Mouse (Mus musculus) MEL (cell line): ENCODE results near the gene Nfe2l2. TPM values are rescaled to one million over a fixed set of nuclear protein-coding genes. Genes with fewer than 3 reads are reported as not detected.

Source experiments
- DNase-seq: peaks from one replicate; pipeline ENCODE4 v3.0.0; 2011; ENCODE audit warnings: low read depth, low spot score
- H3K27ac ChIP-seq: 2 replicates; pipeline ENCODE4 v1.5.1; 2012; ENCODE audit warnings: low read depth, mild to moderate bottlenecking, control low read depth, low read length, moderate library complexity; ENCODE audit not compliant: control insufficient read depth
- H3K27me3 ChIP-seq, 2 experiments: fragments of 150-350 bp in 1 of 2; sonication (generic) in 1 of 2; 2 replicates each; pipeline ENCODE4 v1.6.1; 2012; ENCODE audit warnings: low read length in 2 of 2, mild to moderate bottlenecking in 2 of 2, improper control_type of control experiment in 1 of 2, moderate library complexity in 1 of 2; ENCODE audit not compliant: insufficient read depth in 2 of 2, control insufficient read depth in 1 of 2
- H3K36me3 ChIP-seq, 2 experiments: 2 replicates each; pipeline ENCODE4 v1.6.1; 2012 to 2014; ENCODE audit warnings: low read length in 2 of 2, improper control_type of control experiment in 1 of 2, inconsistent platforms in 1 of 2, mild to moderate bottlenecking in 1 of 2; ENCODE audit not compliant: insufficient read depth in 2 of 2, control insufficient read depth in 1 of 2
- H3K4me1 ChIP-seq, 2 experiments: fragments of 150-350 bp in 1 of 2; sonication (generic) in 1 of 2; 2 replicates each; pipeline ENCODE4 v1.6.1; 2012; ENCODE audit warnings: low read length in 2 of 2, improper control_type of control experiment in 1 of 2, mild to moderate bottlenecking in 1 of 2; ENCODE audit not compliant: insufficient read depth in 2 of 2, control insufficient read depth in 1 of 2
- H3K4me3 ChIP-seq, 2 experiments: fragments of 150-350 bp in 1 of 2; sonication (generic) in 1 of 2; 2 replicates each; pipeline ENCODE4 v1.5.1; 2012; ENCODE audit warnings: low read depth in 2 of 2, low read length in 2 of 2, mild to moderate bottlenecking in 2 of 2, moderate library complexity in 2 of 2, control low read depth in 1 of 2, improper control_type of control experiment in 1 of 2; ENCODE audit not compliant: control insufficient read depth in 1 of 2, insufficient read depth in 1 of 2
- H3K79me2 ChIP-seq: 2 replicates; pipeline ENCODE4 v1.6.1; 2012; ENCODE audit warnings: mild to moderate bottlenecking, low read length, moderate library complexity; ENCODE audit not compliant: control insufficient read depth, poor library complexity, insufficient read depth
- H3K9ac ChIP-seq: 2 replicates; pipeline ENCODE4 v1.6.1; 2012; ENCODE audit warnings: low read depth, mild to moderate bottlenecking, control low read depth, low read length, moderate library complexity; ENCODE audit not compliant: control insufficient read depth, poor library complexity, severe bottlenecking
- H3K9me3 ChIP-seq: fragments of 150-350 bp; sonication (generic); replicated peaks from 2 replicates; pipeline ENCODE4 v1.6.1; 2012; ENCODE audit warnings: mild to moderate bottlenecking, low read length, improper control_type of control experiment, moderate library complexity; ENCODE audit not compliant: insufficient read depth
- BHLHE40 ChIP-seq: IDR thresholded peaks from 2 replicates; pipeline ENCODE4 v1.6.1; 2012; ENCODE audit warnings: low read depth, mild to moderate bottlenecking, inconsistent platforms, low read length, improper control_type of control experiment, borderline replicate concordance
- CHD1 ChIP-seq: IDR thresholded peaks from 2 replicates; pipeline ENCODE4 v1.6.1; 2012; ENCODE audit warnings: low read depth, mild to moderate bottlenecking, inconsistent platforms, low read length, improper control_type of control experiment
- CTCF ChIP-seq, 3 experiments: IDR thresholded peaks in 2 of 3; conservative IDR thresholded peaks in 1 of 3; 2 replicates each; pipeline ENCODE4 v1.5.1; 2011 to 2012; ENCODE audit warnings: low read length in 3 of 3, low read depth in 2 of 3, mild to moderate bottlenecking in 2 of 3, improper control_type of control experiment in 1 of 3, inconsistent platforms in 1 of 3, mixed read lengths in 1 of 3, moderate library complexity in 1 of 3; ENCODE audit not compliant: control insufficient read depth in 1 of 3, insufficient read depth in 1 of 3, poor library complexity in 1 of 3, severe bottlenecking in 1 of 3
- E2F4 ChIP-seq: IDR thresholded peaks from 2 replicates; pipeline ENCODE4 v1.6.1; 2011; ENCODE audit warnings: low read depth, low read length, improper control_type of control experiment, borderline replicate concordance
- ELF1 ChIP-seq: IDR thresholded peaks from 2 replicates; pipeline ENCODE4 v1.6.1; 2014; ENCODE audit warnings: low read depth, mild to moderate bottlenecking, inconsistent platforms, low read length, improper control_type of control experiment, moderate library complexity
- ETS1 ChIP-seq: IDR thresholded peaks from 2 replicates; pipeline ENCODE4 v1.6.1; 2012; ENCODE audit warnings: low read depth, mild to moderate bottlenecking, inconsistent platforms, low read length, improper control_type of control experiment, moderate library complexity
- GABPA ChIP-seq: IDR thresholded peaks from 2 replicates; pipeline ENCODE4 v1.6.1; 2012; ENCODE audit warnings: low read depth, mild to moderate bottlenecking, inconsistent platforms, low read length, improper control_type of control experiment, moderate library complexity
- HCFC1 ChIP-seq: IDR thresholded peaks from 2 replicates; pipeline ENCODE4 v1.6.1; 2012; ENCODE audit warnings: low read depth, mild to moderate bottlenecking, inconsistent platforms, low read length, improper control_type of control experiment, moderate library complexity
- JUND ChIP-seq: IDR thresholded peaks from 2 replicates; pipeline ENCODE4 v1.6.1; 2011; ENCODE audit warnings: low read depth, mild to moderate bottlenecking, improper control_type of control experiment, low read length
- KAT2A ChIP-seq: conservative IDR thresholded peaks from 2 replicates; pipeline ENCODE4 v1.6.1; 2012; ENCODE audit warnings: low read depth, low read length, improper control_type of control experiment, inconsistent platforms
- MAFK ChIP-seq: IDR thresholded peaks from 2 replicates; pipeline ENCODE4 v1.6.1; 2011; ENCODE audit warnings: low read depth, mild to moderate bottlenecking, low read length, improper control_type of control experiment, borderline replicate concordance
- MAX ChIP-seq: IDR thresholded peaks from 2 replicates; pipeline ENCODE4 v1.6.1; 2011; ENCODE audit warnings: low read length, improper control_type of control experiment
- MAZ ChIP-seq: IDR thresholded peaks from 2 replicates; pipeline ENCODE4 v1.6.1; 2012; ENCODE audit warnings: low read depth, mild to moderate bottlenecking, inconsistent platforms, low read length, improper control_type of control experiment
- MEF2A ChIP-seq: IDR thresholded peaks from 2 replicates; pipeline ENCODE4 v1.6.1; 2014; ENCODE audit warnings: low read depth, mild to moderate bottlenecking, inconsistent platforms, low read length, improper control_type of control experiment; ENCODE audit not compliant: poor library complexity, insufficient replicate concordance, severe bottlenecking; ENCODE audit errors: extremely low read depth
- MXI1 ChIP-seq: IDR thresholded peaks from 2 replicates; pipeline ENCODE4 v1.6.1; 2011; ENCODE audit warnings: mild to moderate bottlenecking, low read depth, low read length, improper control_type of control experiment
- MYB ChIP-seq: IDR thresholded peaks from 2 replicates; pipeline ENCODE4 v1.6.1; 2011; ENCODE audit warnings: mild to moderate bottlenecking, low read depth, low read length, improper control_type of control experiment
- MYC ChIP-seq: IDR thresholded peaks from 2 replicates; pipeline ENCODE4 v1.6.1; 2011; ENCODE audit warnings: low read depth, mild to moderate bottlenecking, low read length, improper control_type of control experiment, moderate library complexity
- NELFE ChIP-seq: IDR thresholded peaks from 2 replicates; pipeline ENCODE4 v1.6.1; 2011; ENCODE audit warnings: low read depth, low read length, improper control_type of control experiment
- NRF1 ChIP-seq: IDR thresholded peaks from 2 replicates; pipeline ENCODE4 v1.6.1; 2014; ENCODE audit warnings: low read depth, mild to moderate bottlenecking, inconsistent platforms, low read length, improper control_type of control experiment, moderate library complexity; ENCODE audit not compliant: poor library complexity, insufficient read depth, severe bottlenecking
- POLR2A ChIP-seq, 2 experiments: IDR thresholded peaks; 2 replicates each; pipeline ENCODE4 v1.6.1; 2011 to 2012; ENCODE audit warnings: low read length in 2 of 2, mild to moderate bottlenecking in 2 of 2, control low read depth in 1 of 2, improper control_type of control experiment in 1 of 2, low read depth in 1 of 2, moderate library complexity in 1 of 2; ENCODE audit not compliant: control insufficient read depth in 1 of 2, insufficient read depth in 1 of 2, poor library complexity in 1 of 2
- POLR2AphosphoS5 ChIP-seq: IDR thresholded peaks from 2 replicates; pipeline ENCODE4 v1.6.1; 2012; ENCODE audit warnings: low read depth, borderline replicate concordance, mild to moderate bottlenecking, inconsistent platforms, low read length, moderate library complexity, mixed read lengths
- RAD21 ChIP-seq: IDR thresholded peaks from 2 replicates; pipeline ENCODE4 v1.6.1; 2011; ENCODE audit warnings: mild to moderate bottlenecking, low read depth, low read length, improper control_type of control experiment
- RCOR1 ChIP-seq: IDR thresholded peaks from 2 replicates; pipeline ENCODE4 v1.6.1; 2012; ENCODE audit warnings: low read depth, mild to moderate bottlenecking, inconsistent platforms, low read length, improper control_type of control experiment
- SIN3A ChIP-seq: IDR thresholded peaks from 2 replicates; pipeline ENCODE4 v1.6.1; 2012; ENCODE audit warnings: low read length, improper control_type of control experiment, inconsistent platforms
- SMC3 ChIP-seq: IDR thresholded peaks from 2 replicates; pipeline ENCODE4 v1.6.1; 2011; ENCODE audit warnings: low read depth, low read length, improper control_type of control experiment
- TAL1 ChIP-seq: IDR thresholded peaks from 2 replicates; pipeline ENCODE4 v1.6.1; 2012; ENCODE audit warnings: mild to moderate bottlenecking, inconsistent platforms, low read length, moderate library complexity, mixed read lengths
- TBP ChIP-seq: IDR thresholded peaks from 2 replicates; pipeline ENCODE4 v1.8.0; 2011; ENCODE audit warnings: low read depth, low read length, improper control_type of control experiment
- TCF12 ChIP-seq: IDR thresholded peaks from 2 replicates; pipeline ENCODE4 v1.6.1; 2014; ENCODE audit warnings: low read depth, mild to moderate bottlenecking, inconsistent platforms, low read length, improper control_type of control experiment, moderate library complexity
- UBTF ChIP-seq: IDR thresholded peaks from 2 replicates; pipeline ENCODE4 v1.6.1; 2012; ENCODE audit warnings: low read depth, mild to moderate bottlenecking, inconsistent platforms, low read length, improper control_type of control experiment, moderate library complexity, borderline replicate concordance; ENCODE audit not compliant: insufficient read depth
- USF1 ChIP-seq: IDR thresholded peaks from 2 replicates; pipeline ENCODE4 v1.6.1; 2014; ENCODE audit warnings: low read depth, mild to moderate bottlenecking, inconsistent platforms, low read length, improper control_type of control experiment, moderate library complexity
- USF2 ChIP-seq, 2 experiments: IDR thresholded peaks; 2 replicates each; pipeline ENCODE4 v1.6.1; 2011 to 2012; ENCODE audit warnings: improper control_type of control experiment in 2 of 2, low read length in 2 of 2, borderline replicate concordance in 1 of 2, inconsistent platforms in 1 of 2, low read depth in 1 of 2, mild to moderate bottlenecking in 1 of 2; ENCODE audit not compliant: insufficient read depth in 1 of 2
- ZC3H11A ChIP-seq: IDR thresholded peaks from 2 replicates; pipeline ENCODE4 v1.6.1; 2012; ENCODE audit warnings: low read depth, mild to moderate bottlenecking, inconsistent platforms, low read length, improper control_type of control experiment
- ZMIZ1 ChIP-seq: IDR thresholded peaks from 2 replicates; pipeline ENCODE4 v1.6.1; 2012; ENCODE audit warnings: low read depth, mild to moderate bottlenecking, inconsistent platforms, low read length, improper control_type of control experiment, moderate library complexity
- ZNF384 ChIP-seq: IDR thresholded peaks from 2 replicates; pipeline ENCODE4 v1.6.1; 2012; ENCODE audit warnings: low read depth, mild to moderate bottlenecking, inconsistent platforms, low read length, improper control_type of control experiment
- polyA plus RNA-seq, 2 experiments: library from polyadenylated mRNA; stranded (reverse) in 1 of 2; unstranded in 1 of 2; fragments of >175 nt in 1 of 2; fragments of >200 nt in 1 of 2; gene quantifications; 2 replicates each; pipeline versions ENCODE4 v1.2.1 to v1.2.4; 2012; ENCODE audit warnings: low replicate concordance in 2 of 2, low read depth in 1 of 2; ENCODE audit not compliant: insufficient read length in 2 of 2, insufficient read depth in 1 of 2, missing spikeins in 1 of 2
- total RNA-seq: library from RNA; depleted of rRNA; stranded (reverse); fragments of 300-350 nt; gene quantifications from 2 replicates; pipeline ENCODE4 v1.2.3, GENCODE M21; 2012

Nfe2l2 gene
- total and polyA plus RNA-seq, 3 experiments: 42.1 to 59.1 TPM; not detected in 1

DNA sequence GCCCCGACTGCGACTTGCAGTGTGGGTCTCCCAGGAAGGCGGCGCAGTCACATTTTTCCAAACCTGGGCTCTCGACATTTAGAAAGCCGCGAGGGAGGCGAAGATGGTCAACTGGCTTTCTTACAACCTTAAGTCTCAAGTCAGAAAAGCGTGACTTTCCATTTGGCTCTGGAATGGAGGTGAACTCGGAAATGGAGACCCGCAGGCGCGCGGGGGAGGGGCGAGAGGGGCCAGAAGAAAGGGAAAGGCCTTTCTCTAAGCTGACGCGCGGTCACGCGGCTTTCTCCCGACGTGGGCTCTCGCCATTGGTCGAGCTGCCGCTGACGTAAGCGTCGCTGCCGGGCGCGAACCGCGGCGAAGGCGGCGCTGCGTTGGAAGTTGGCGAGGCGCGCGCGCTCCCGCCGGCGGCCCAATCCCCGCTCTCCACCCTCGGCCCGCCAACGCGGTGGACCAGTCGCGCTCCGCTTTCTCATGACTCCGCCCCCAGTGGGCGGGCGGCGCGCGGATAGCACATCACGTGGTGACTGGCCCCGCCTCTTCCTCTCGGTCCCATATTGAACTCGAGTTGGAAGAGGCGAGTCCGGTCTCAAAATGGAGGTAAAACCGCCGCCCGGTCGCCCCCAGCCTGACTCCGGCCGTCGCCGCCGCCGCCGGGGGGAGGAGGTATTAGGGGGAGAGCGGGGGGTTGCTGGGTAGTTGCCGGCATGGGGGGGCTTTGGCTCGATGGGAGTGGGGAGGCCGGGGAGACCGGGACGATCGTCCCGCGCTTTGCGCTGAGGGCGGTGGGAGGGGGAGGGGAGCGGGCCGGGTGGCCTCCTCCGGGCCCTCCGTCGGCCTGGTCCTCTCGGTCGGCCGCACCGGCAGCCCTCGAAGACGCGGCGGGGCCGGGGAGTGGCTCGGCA, 45.5 kb downstream of the Nfe2l2 start, which contains the start of gene Hnrnpa3:
Gene Hnrnpa3, plus strand, starts transcription at position 535 of the 902 bp plus-strand sequence.
- Histone ChIP-seq H3K9me3 (no peaks in the 10 kb centered on the region), H3K79me2 (peaks cover 46% of the 10 kb centered on the region), H3K4me3 (peak within 1 kb of the TSS; percentile 84 to 99), H3K27ac (peak within 1 kb of the TSS; percentile 98), H3K36me3 (peaks cover 24 to 38% of the 10 kb centered on the region in 2 experiments), H3K4me1 (peaks cover 3 to 15% of the 10 kb centered on the region in 2 experiments; a peak in 3 of 4 replicates), H3K9ac (peak within 1 kb of the TSS; percentile 100), H3K27me3 (no peaks in the 10 kb centered on the region)
- peak; percentile 98 for DNase-seq
- TF ChIP-seq MYC: peak; percentile 76; the same call in 1 of the 2 replicates
- TF ChIP-seq GABPA: no peak
- TF ChIP-seq E2F4: peak; percentile 89; the same call in 1 of the 2 replicates
- TF ChIP-seq MAFK: no peak
- peak; percentile 73 for TF ChIP-seq HCFC1
- peak; percentile 55 for TF ChIP-seq NRF1
- TF ChIP-seq SMC3: no peak
- no peak for TF ChIP-seq CTCF (IDR thresholded peaks at IDR 0.05 in 2 of 3, conservative IDR thresholded peaks at IDR 0.05 in 1 of 3; ENCODE audit: control insufficient read depth in 1 of 3, insufficient read depth in 1 of 3, low read depth in 2 of 3, low read length in 3 of 3, poor library complexity in 1 of 3, severe bottlenecking in 1 of 3)
- no peak for TF ChIP-seq UBTF
- TF ChIP-seq MXI1: peak; percentile 73; the same call in 1 of the 2 replicates
- TF ChIP-seq MAX: peak; percentile 33
- TF ChIP-seq ETS1: peak; percentile 51; the same call in 1 of the 2 replicates
- TF ChIP-seq SIN3A: peak; percentile 83; the same call in 1 of the 2 replicates
- peak; percentile 76 to 80; a peak in 3 of 4 replicates for TF ChIP-seq POLR2A (IDR thresholded peaks at IDR 0.05; ENCODE audit: control insufficient read depth in 1 of 2, insufficient read depth in 1 of 2, low read depth in 1 of 2, low read length in 2 of 2, poor library complexity in 1 of 2)
- peak; percentile 76; the same call in 1 of the 2 replicates for TF ChIP-seq TBP
- TF ChIP-seq MEF2A: no peak
- no peak for TF ChIP-seq MYB
- 0 out of 2 replicates have a peak, but pooled peaks have one; percentile 27 for TF ChIP-seq BHLHE40
- TF ChIP-seq RAD21: no peak
- peak; percentile 90 for TF ChIP-seq USF1
- TF ChIP-seq ELF1: peak; percentile 73
- TF ChIP-seq JUND: no peak
- peak; percentile 61; the same call in 1 of the 2 replicates for TF ChIP-seq MAZ
- TF ChIP-seq CHD1: peak; percentile 97; the same call in 1 of the 2 replicates
- peak in 1 of 2 experiments; percentile 45; a peak in 1 of 4 replicates for TF ChIP-seq USF2 (IDR thresholded peaks at IDR 0.05; ENCODE audit: borderline replicate concordance in 1 of 2, insufficient read depth in 1 of 2, low read depth in 1 of 2, low read length in 2 of 2)
- peak; percentile 56 for TF ChIP-seq ZMIZ1
- peak; percentile 60 for TF ChIP-seq TCF12
- TF ChIP-seq POLR2AphosphoS5: no peak
- peak; percentile 45 for TF ChIP-seq KAT2A
- TF ChIP-seq NELFE: peak; percentile 87
- no peak for TF ChIP-seq TAL1
- TF ChIP-seq RCOR1: no peak
- TF ChIP-seq ZNF384: no peak
- no peak for TF ChIP-seq ZC3H11A
